Mouse (Mus musculus): ENCODE measurements around the gene Tas2r131. TPM values are rescaled to one million over a fixed set of nuclear protein-coding genes. Genes with fewer than 3 reads are reported as not detected.
"Not testable (repeated sequence)": the region's sequence is repeated elsewhere in the genome, so short reads cannot be mapped to it uniquely, and the experiment has no call there.

Tas2r131 gene
- total and polyA plus RNA-seq, 3 experiments, result not detected

GRCm38 (mm10) chr6:132950802-132951201 is 6.9 kb downstream of the Tas2r131 start, which contains the start of gene Tas2r129:
TSS of gene Tas2r129 (plus strand) at chr6:132951102.
- Histone ChIP-seq H3K79me2 (replicated peaks; ENCODE audit: control insufficient read depth, extremely low read depth, insufficient read depth, poor library complexity, severe bottlenecking) (no peaks in the 10 kb centered on the region), H3K4me2 (ENCODE audit: insufficient read depth, low read depth, poor library complexity, severe bottlenecking) (no peak within 1 kb of the TSS), H3K36me3 (replicated peaks in 1 of 2; ENCODE audit: control insufficient read depth in 1 of 2, insufficient read depth in 1 of 2, low read length in 1 of 2) (no peaks in the 10 kb centered on the region), H3K9ac (ENCODE audit: insufficient read depth, low read depth) (no peak within 1 kb of the TSS), H3K27me3 (replicated peaks) (no peaks in the 10 kb centered on the region), H3K4me3 (replicated peaks in 1 of 3; ENCODE audit: low read depth in 2 of 3, low read length in 2 of 3, poor library complexity in 1 of 3) (no peak within 1 kb of the TSS), H3K27ac (ENCODE audit: insufficient read depth, low read depth) (no peak within 1 kb of the TSS), H3K4me1 (ENCODE audit: control insufficient read depth in 1 of 2, insufficient read depth in 2 of 2) (no peaks in the 10 kb centered on the region), H3K9me3 (replicated peaks; ENCODE audit: low read length) (peaks cover 12% of the 10 kb centered on the region)
- in situ Hi-C loops (cut with MboI; ENCODE audit: low pct_ligation_motif_present, low pct_unique_long_range_greater_than_20kb, low sequenced_read_pairs) (no loop called here), dilution Hi-C loops (cut with MboI; ENCODE audit: extremely low pct_ligation_motif_present, extremely low pct_unique_long_range_greater_than_20kb, low sequenced_read_pairs) (no loop called here)
- TF ChIP-seq PAX5 (IDR thresholded peaks at IDR 0.05; ENCODE audit: low read length), result no peak
- no peak for TF ChIP-seq USF1 (IDR thresholded peaks at IDR 0.05; ENCODE audit: low read depth, low read length)
- no peak for TF ChIP-seq MEF2A (IDR thresholded peaks at IDR 0.05; ENCODE audit: borderline replicate concordance, low read depth, low read length)
- no peak for TF ChIP-seq MAFK (IDR thresholded peaks at IDR 0.05; ENCODE audit: insufficient replicate concordance, low read length)
- TF ChIP-seq MYC (IDR thresholded peaks at IDR 0.05; ENCODE audit: low read depth, low read length), result no peak
- no peak for TF ChIP-seq CHD1 (IDR thresholded peaks at IDR 0.05; ENCODE audit: low read depth, low read length)
- no peak for TF ChIP-seq NRF1 (IDR thresholded peaks at IDR 0.05; ENCODE audit: low read depth, low read length)
- no peak for TF ChIP-seq TCF12 (IDR thresholded peaks at IDR 0.05; ENCODE audit: low read depth, low read length)
- TF ChIP-seq E2F4 (IDR thresholded peaks at IDR 0.05; ENCODE audit: insufficient replicate concordance, low read depth, low read length), result no peak
- no peak for TF ChIP-seq BHLHE40 (IDR thresholded peaks at IDR 0.05; ENCODE audit: low read depth, low read length)
- TF ChIP-seq UBTF (IDR thresholded peaks at IDR 0.05; ENCODE audit: low read depth, low read length), result no peak
- no peak for TF ChIP-seq TBP (conservative IDR thresholded peaks at IDR 0.05; ENCODE audit: low read depth, low read length)
- TF ChIP-seq ZC3H11A (IDR thresholded peaks at IDR 0.05; ENCODE audit: low read depth, low read length), result no peak
- DNase-seq (ENCODE audit: extremely low read depth), result no peak

- H3K4me1 ChIP-seq (ENCODE audit: control insufficient read depth in 1 of 2, insufficient read depth in 2 of 2); H3K27ac ChIP-seq (ENCODE audit: insufficient read depth, low read depth); H3K4me3 ChIP-seq (replicated peaks in 1 of 3; ENCODE audit: low read depth in 2 of 3, low read length in 2 of 3, poor library complexity in 1 of 3); in situ Hi-C loops (cut with MboI; ENCODE audit: low pct_ligation_motif_present, low pct_unique_long_range_greater_than_20kb, low sequenced_read_pairs); H3K9me3 ChIP-seq (replicated peaks; ENCODE audit: low read length); dilution Hi-C loops (cut with MboI; ENCODE audit: extremely low pct_ligation_motif_present, extremely low pct_unique_long_range_greater_than_20kb, low sequenced_read_pairs); H3K27me3 ChIP-seq (replicated peaks); H3K9ac ChIP-seq (ENCODE audit: insufficient read depth, low read depth); DNase-seq (ENCODE audit: extremely low read depth); H3K79me2 ChIP-seq (replicated peaks; ENCODE audit: control insufficient read depth, extremely low read depth, insufficient read depth, poor library complexity, severe bottlenecking); H3K4me2 ChIP-seq (ENCODE audit: insufficient read depth, low read depth, poor library complexity, severe bottlenecking); H3K36me3 ChIP-seq (replicated peaks in 1 of 2; ENCODE audit: control insufficient read depth in 1 of 2, insufficient read depth in 1 of 2, low read length in 1 of 2): not testable (repeated sequence)
These were observed 16.3 kb downstream of the Tas2r131 start for GRCm38 (mm10) chr6:132941376-132941775.

GRCm38 (mm10) chr6:132909351-132909750 is 48.4 kb downstream of the Tas2r131 start, which contains the start of gene Tas2r125:
TSS of gene Tas2r125 (plus strand) at chr6:132909651.
- TF ChIP-seq SIN3A (IDR thresholded peaks at IDR 0.05; ENCODE audit: low read length) (no peak), MXI1 (IDR thresholded peaks at IDR 0.05; ENCODE audit: low read depth, low read length) (no peak), MAZ (IDR thresholded peaks at IDR 0.05; ENCODE audit: low read depth, low read length) (no peak), SMC3 (IDR thresholded peaks at IDR 0.05; ENCODE audit: low read depth, low read length) (no peak), NRF1 (IDR thresholded peaks at IDR 0.05; ENCODE audit: low read depth, low read length) (no peak)
- no peaks in the 10 kb centered on the region for H3K79me2 ChIP-seq (replicated peaks; ENCODE audit: control insufficient read depth, extremely low read depth, insufficient read depth, poor library complexity, severe bottlenecking)
- peaks cover 14% of the 10 kb centered on the region for H3K9me3 ChIP-seq (replicated peaks; ENCODE audit: low read length)
- in situ Hi-C loops (cut with MboI; ENCODE audit: low pct_ligation_motif_present, low pct_unique_long_range_greater_than_20kb, low sequenced_read_pairs), result no loop called here
- H3K27me3 ChIP-seq (replicated peaks), result no peaks in the 10 kb centered on the region
- no peaks in the 10 kb centered on the region for H3K36me3 ChIP-seq (replicated peaks in 1 of 2; ENCODE audit: control insufficient read depth in 1 of 2, insufficient read depth in 1 of 2, low read length in 1 of 2)
- H3K4me3 ChIP-seq (replicated peaks in 1 of 3; ENCODE audit: low read depth in 2 of 3, low read length in 2 of 3, poor library complexity in 1 of 3), result no peak within 1 kb of the TSS
- H3K4me2 ChIP-seq (ENCODE audit: insufficient read depth, low read depth, poor library complexity, severe bottlenecking), result no peak within 1 kb of the TSS
- no peak within 1 kb of the TSS for H3K27ac ChIP-seq (ENCODE audit: insufficient read depth, low read depth)
- H3K9ac ChIP-seq (ENCODE audit: insufficient read depth, low read depth), result no peak within 1 kb of the TSS
- dilution Hi-C loops (cut with MboI; ENCODE audit: extremely low pct_ligation_motif_present, extremely low pct_unique_long_range_greater_than_20kb, low sequenced_read_pairs), result no loop called here
- no peaks in the 10 kb centered on the region for H3K4me1 ChIP-seq (ENCODE audit: control insufficient read depth in 1 of 2, insufficient read depth in 2 of 2)
- DNase-seq (ENCODE audit: extremely low read depth), result no peak

All from CH12.LX (cell line).